Mouse (Mus musculus) heart, embryonic 14.5 days (tissue): ENCODE data around the gene Dctd. TPM values are rescaled to one million over a fixed set of nuclear protein-coding genes. Genes with fewer than 3 reads are reported as not detected.

ENCODE experiments used
- ATAC-seq: fragments of 200-750 bp; cut with Nextera tagmentation; 2 replicates; pipeline ENCODE4 v1.8.0; 2017; ENCODE audit warnings: low read depth, moderate TSS enrichment; ENCODE audit not compliant: insufficient number of reproducible peaks, insufficient read depth, low FRiP score
- H3K27ac ChIP-seq, 2 experiments: fragments of 200-500 bp in 1 of 2; fragments of 300-500 bp in 1 of 2; sonication (generic) in 1 of 2; replicated peaks in 1 of 2; 2 replicates each; pipeline ENCODE4 v1.5.1; 2012 to 2014; ENCODE audit warnings: low read depth in 2 of 2, low read length in 2 of 2, control low read depth in 1 of 2, mild to moderate bottlenecking in 1 of 2, mixed read lengths in 1 of 2; ENCODE audit not compliant: control insufficient read depth in 1 of 2, insufficient read depth in 1 of 2
- H3K27me3 ChIP-seq: fragments of 300-500 bp; sonication (generic); 2 replicates; pipeline ENCODE4 v1.6.1; 2014; ENCODE audit warnings: mild to moderate bottlenecking, low read length, control low read depth; ENCODE audit not compliant: control insufficient read depth, insufficient read depth
- H3K36me3 ChIP-seq: fragments of 300-500 bp; sonication (generic); 2 replicates; pipeline ENCODE4 v1.6.1; 2014; ENCODE audit warnings: mild to moderate bottlenecking, control low read depth, low read length, mixed read lengths; ENCODE audit not compliant: control insufficient read depth, insufficient read depth
- H3K4me1 ChIP-seq, 2 experiments: fragments of 200-500 bp in 1 of 2; fragments of 300-500 bp in 1 of 2; sonication (generic) in 1 of 2; 2 replicates each; pipeline ENCODE4 v1.6.1; 2012 to 2014; ENCODE audit warnings: low read length in 2 of 2, control low read depth in 1 of 2, mixed read lengths in 1 of 2; ENCODE audit not compliant: control insufficient read depth in 2 of 2, insufficient read depth in 2 of 2
- H3K4me2 ChIP-seq: fragments of 300-500 bp; sonication (generic); 2 replicates; pipeline ENCODE4 v1.6.1; 2014; ENCODE audit warnings: mild to moderate bottlenecking, low read length
- H3K4me3 ChIP-seq, 2 experiments: fragments of 200-500 bp in 1 of 2; fragments of 300-500 bp in 1 of 2; sonication (generic) in 1 of 2; 2 replicates each; pipeline ENCODE4 v1.5.1; 2012 to 2014; ENCODE audit warnings: low read length in 2 of 2, mild to moderate bottlenecking in 2 of 2, control low read depth in 1 of 2, low read depth in 1 of 2, moderate library complexity in 1 of 2; ENCODE audit not compliant: control insufficient read depth in 1 of 2, insufficient read depth in 1 of 2
- H3K9ac ChIP-seq: fragments of 300-500 bp; sonication (generic); 2 replicates; pipeline ENCODE4 v1.6.1; 2014; ENCODE audit warnings: mild to moderate bottlenecking, low read length
- H3K9me3 ChIP-seq: fragments of 300-500 bp; sonication (generic); 2 replicates; pipeline ENCODE4 v1.6.1; 2016; ENCODE audit warnings: low read length, control low read depth; ENCODE audit not compliant: control insufficient read depth
- WGBS: fragments of 180-500 bp; shearing (Covaris S2); extraction: QIAGEN DNeasy Blood & Tissue Kit; methylation state at CpG from one replicate; pipeline ENCODE4 v1.1.7; 2014; 5-methylcytosine and 5-hydroxymethylcytosine counted together
- polyA plus RNA-seq: library from polyadenylated mRNA; unstranded; fragments of >200 nt; fragmentation: Nextera tagmentation; extraction: Ambion mirVana; gene quantifications from 2 replicates; pipeline ENCODE4 v1.2.1, GENCODE M21; 2014

Dctd gene
- polyA plus RNA-seq, 1 experiment from 2014 or later: 33.4 TPM

DNA sequence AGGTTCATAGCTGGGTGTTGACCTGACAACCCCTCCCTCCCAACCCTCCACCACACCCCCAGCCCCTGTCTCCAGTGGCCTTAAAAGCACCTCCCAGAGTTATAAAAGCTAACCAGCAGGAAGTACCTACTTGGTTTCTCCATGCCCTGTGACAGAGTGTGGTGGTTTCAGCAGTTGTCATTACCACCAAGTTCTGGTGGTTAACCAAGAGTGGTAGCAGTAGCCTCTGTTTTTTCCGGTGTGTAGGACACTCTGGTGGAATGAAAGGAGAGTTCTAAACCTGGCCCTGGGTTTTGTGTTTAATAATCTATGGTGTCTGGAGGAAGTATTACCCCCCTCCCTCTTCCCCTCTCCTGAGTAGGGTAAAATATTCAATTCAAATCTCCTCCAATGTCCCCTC lies 24.1 kb downstream of the Dctd start:
- Histone ChIP-seq H3K36me3 (peaks cover 31% of the 10 kb centered on the region), H3K4me1 (peaks cover 0 to 5% of the 10 kb centered on the region in 2 experiments; a peak in 1 of 4 replicates), H3K4me2 (no peak overlapping the region), H3K9me3 (peaks cover 10% of the 10 kb centered on the region), H3K9ac (no peak overlapping the region), H3K27ac (no peak overlapping the region), H3K27me3 (no peaks in the 10 kb centered on the region), H3K4me3 (no peak overlapping the region)
- ATAC-seq: no peak
- 96% methylated on average over 1 of the region's 1 CpGs for WGBS

DNA sequence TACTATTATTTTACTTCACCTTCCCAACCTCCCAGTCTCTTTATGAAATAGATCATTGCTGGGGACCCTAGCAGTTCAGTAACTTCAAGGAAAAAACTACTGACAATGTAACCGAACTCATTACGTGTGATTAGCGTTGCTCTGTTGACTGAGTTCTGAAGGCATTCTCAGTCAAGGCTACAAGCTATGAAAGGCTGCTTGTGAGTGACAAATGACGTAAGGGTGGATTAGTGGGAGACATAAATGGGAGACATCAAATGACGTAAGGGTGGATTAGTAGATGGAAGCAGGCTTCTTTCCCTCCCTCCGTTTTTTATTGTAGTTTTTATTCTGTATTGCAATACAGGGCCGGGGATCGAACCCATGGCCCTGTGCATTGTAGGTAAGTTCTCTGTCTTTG lies 26.0 kb downstream of the Dctd start:
- Histone ChIP-seq H3K36me3 (peaks cover 36% of the 10 kb centered on the region), H3K27me3 (no peaks in the 10 kb centered on the region), H3K4me3 (no peak overlapping the region), H3K9me3 (no peaks in the 10 kb centered on the region), H3K9ac (no peak overlapping the region), H3K27ac (no peak overlapping the region), H3K4me1 (peaks cover 0 to 5% of the 10 kb centered on the region in 2 experiments; a peak in 1 of 4 replicates), H3K4me2 (no peak overlapping the region)
- ATAC-seq: no peak
- 91% methylated on average over 8 of the region's 8 CpGs for WGBS

DNA sequence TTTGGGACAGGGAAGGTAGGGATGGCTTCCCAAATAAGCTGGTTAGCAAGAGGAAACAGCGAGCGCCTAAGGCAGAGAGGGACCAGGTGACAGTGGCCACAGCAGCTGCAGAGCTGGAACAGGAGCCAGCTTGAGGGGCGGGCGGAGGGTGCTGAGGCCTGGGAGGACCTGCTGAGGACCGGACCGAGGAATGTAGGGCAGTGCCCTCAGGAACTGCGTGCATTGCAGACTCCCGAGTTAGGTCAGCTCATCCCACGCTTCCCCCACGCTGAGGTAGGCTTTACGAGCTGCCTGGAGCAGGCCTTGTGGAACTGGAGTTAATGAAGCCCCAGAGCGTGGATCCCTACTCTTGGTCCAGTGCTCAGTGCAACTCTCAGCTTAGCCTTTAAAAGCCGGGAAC lies 28.1 kb downstream of the Dctd start:
- Histone ChIP-seq H3K27ac (no peak overlapping the region), H3K9ac (no peak overlapping the region), H3K4me1 (peaks cover 0 to 5% of the 10 kb centered on the region in 2 experiments; a peak in 1 of 4 replicates), H3K4me3 (no peak overlapping the region), H3K36me3 (peaks cover 41% of the 10 kb centered on the region), H3K4me2 (no peak overlapping the region), H3K27me3 (no peaks in the 10 kb centered on the region), H3K9me3 (no peaks in the 10 kb centered on the region)
- ATAC-seq: no peak; the same call in 1 of the 2 replicates
- 74% methylated on average over 13 of the region's 13 CpGs for WGBS

DNA sequence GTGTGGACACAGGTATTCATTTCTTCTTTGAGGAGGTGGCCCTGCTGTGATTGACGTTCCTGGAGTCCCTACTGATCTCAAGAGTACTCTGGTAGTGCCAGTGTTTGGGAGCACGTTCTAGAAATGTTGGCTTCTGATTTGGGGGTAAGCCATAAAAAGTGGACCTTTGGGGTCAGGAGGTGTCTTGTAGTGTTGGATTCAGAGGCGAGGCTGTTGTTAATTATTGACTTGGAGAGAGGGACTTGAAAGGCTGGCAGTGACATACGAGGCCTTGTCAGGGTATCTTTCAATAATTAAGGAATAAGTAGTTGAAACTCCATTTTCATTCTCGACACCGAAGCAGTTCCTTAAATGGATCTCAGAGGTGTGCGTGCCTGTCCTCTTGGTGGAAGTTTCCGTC lies 31.4 kb downstream of the Dctd start:
- H3K36me3 ChIP-seq: peaks cover 43% of the 10 kb centered on the region
- H3K9ac ChIP-seq: no peak overlapping the region
- peaks cover 0 to 5% of the 10 kb centered on the region in 2 experiments; a peak in 1 of 4 replicates for H3K4me1 ChIP-seq
- no peak for ATAC-seq
- 87% methylated on average over 8 of the region's 8 CpGs for WGBS
- H3K27ac ChIP-seq: no peak overlapping the region
- no peak overlapping the region for H3K4me2 ChIP-seq
- H3K9me3 ChIP-seq: no peaks in the 10 kb centered on the region
- H3K4me3 ChIP-seq: no peak overlapping the region
- H3K27me3 ChIP-seq: no peaks in the 10 kb centered on the region

DNA sequence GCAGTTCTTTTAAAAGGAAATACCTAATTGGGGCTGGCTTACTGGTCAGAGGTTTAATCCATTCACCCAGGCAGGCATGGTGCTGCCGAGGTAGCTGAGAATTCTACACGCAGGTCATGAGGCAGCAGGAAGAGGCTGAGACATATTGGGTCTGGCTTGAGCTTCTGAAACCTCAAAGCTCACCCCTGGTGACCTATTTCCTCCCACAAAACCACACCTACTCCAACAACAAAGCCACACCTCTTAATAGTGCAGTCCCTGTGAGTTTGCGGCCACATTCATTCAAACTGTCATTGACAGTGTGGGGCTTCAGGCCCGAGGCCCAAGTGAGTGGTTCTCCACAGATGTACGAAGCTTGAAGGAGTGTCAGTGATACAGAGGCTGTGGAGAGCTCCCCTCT lies 34.4 kb downstream of the Dctd start:
- no peak for ATAC-seq
- Histone ChIP-seq H3K9me3 (no peaks in the 10 kb centered on the region), H3K4me2 (no peak overlapping the region), H3K36me3 (peaks cover 56% of the 10 kb centered on the region), H3K9ac (no peak overlapping the region), H3K4me3 (no peak overlapping the region), H3K27ac (no peak overlapping the region), H3K4me1 (no peaks in the 10 kb centered on the region), H3K27me3 (no peaks in the 10 kb centered on the region)
- WGBS: 83% methylated on average over 5 of the region's 5 CpGs

DNA sequence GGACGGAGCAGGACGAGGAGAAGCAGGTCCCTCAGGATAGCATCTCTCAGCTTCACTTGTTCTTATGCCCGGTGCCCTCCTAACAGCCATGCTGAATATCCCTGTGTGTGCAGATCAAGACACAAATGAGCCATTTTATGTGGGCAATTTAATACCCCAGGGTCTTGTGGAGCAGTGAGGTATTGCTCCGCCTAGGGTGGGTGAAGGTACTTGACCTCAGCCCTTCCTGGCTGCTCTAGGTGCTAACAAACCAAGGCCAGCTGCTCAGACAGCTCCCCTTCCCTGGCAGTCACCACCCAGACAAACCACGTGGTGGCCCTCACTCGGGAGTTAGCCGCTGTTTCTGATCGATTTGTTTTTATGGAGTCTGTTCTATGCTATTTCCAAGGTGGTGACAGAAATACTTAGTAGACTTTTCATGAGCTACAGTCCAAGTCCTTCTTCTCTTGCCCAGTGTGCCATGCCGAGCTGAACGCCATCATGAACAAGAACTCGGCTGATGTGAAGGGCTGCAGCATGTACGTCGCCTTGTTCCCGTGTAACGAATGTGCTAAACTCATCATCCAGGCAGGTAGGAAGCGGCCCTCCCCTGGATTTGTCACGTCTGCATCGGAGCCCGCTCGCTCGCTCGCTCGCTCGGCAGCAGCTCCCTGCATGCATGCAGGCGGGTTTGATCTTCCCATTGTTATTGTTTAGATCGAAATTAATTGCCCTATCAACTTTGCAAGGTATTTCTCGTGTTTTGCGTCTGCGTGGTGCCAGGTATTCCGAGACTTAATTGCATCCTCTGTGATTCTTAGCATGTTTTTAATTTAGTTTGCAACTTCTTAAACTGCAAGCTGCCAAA lies 38.1 kb downstream of the Dctd start:
- no peak for ATAC-seq
- no peak overlapping the region for H3K4me2 ChIP-seq
- H3K27ac ChIP-seq: no peak overlapping the region
- peaks cover 53% of the 10 kb centered on the region for H3K36me3 ChIP-seq
- H3K4me1 ChIP-seq: no peaks in the 10 kb centered on the region
- H3K27me3 ChIP-seq: no peaks in the 10 kb centered on the region
- H3K4me3 ChIP-seq: no peak overlapping the region
- 78% methylated on average over 30 of the region's 30 CpGs for WGBS
- H3K9me3 ChIP-seq: no peaks in the 10 kb centered on the region
- no peak overlapping the region for H3K9ac ChIP-seq

DNA sequence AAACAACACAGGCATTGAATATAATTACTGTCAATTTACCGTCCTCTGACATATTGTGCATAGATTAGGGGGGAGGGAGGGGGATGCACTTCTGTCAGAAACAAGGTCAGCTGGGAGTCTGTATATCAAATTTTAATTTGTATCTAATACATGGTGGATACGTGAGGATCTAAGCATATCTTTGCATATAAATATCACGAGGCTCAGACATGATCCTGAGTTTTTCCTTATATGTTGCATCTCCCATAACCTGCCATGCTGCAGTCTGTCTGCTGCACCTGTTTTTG lies 38.7 kb downstream of the Dctd start:
- Histone ChIP-seq H3K9ac (no peak overlapping the region), H3K27me3 (no peaks in the 10 kb centered on the region), H3K27ac (no peak overlapping the region), H3K36me3 (peaks cover 50% of the 10 kb centered on the region), H3K4me3 (no peak overlapping the region), H3K4me2 (no peak overlapping the region), H3K9me3 (no peaks in the 10 kb centered on the region), H3K4me1 (no peaks in the 10 kb centered on the region)
- no peak for ATAC-seq
- WGBS: 88% methylated on average over 3 of the region's 3 CpGs

DNA sequence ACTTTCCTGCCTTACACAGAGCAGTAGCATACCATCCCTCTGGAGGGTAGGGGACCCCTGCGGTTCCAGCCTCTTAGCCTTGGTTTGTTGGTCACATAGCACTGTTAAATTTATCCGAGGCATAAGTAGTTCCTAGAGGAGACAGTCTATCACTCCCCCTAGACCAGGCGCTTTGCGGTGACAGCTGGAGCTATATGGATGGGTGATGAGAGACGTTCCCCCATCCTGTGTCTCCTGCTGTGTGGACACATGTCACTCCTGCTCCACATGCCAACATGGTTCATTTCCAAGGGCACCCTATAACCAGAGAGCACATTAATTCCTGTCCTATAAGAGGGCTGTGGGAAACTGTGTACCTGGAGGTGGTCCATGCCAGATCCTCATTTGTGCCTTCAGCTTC lies 42.1 kb downstream of the Dctd start:
- Histone ChIP-seq H3K4me1 (no peaks in the 10 kb centered on the region), H3K9me3 (no peaks in the 10 kb centered on the region), H3K27me3 (no peaks in the 10 kb centered on the region), H3K36me3 (peaks cover 38% of the 10 kb centered on the region), H3K27ac (no peak overlapping the region), H3K9ac (no peak overlapping the region), H3K4me2 (no peak overlapping the region), H3K4me3 (no peak overlapping the region)
- ATAC-seq: no peak
- WGBS: 82% methylated on average over 5 of the region's 5 CpGs
